Mouse (Mus musculus) midbrain, postnatal 0 days (tissue): ENCODE data around the gene Gprasp1. TPM values are rescaled to one million over a fixed set of nuclear protein-coding genes. Genes with fewer than 3 reads are reported as not detected.
A peak's percentile ranks its signal among the peaks of the same experiment; 100 is the strongest.
"Not testable (repeated sequence)": the region's sequence is repeated elsewhere in the genome, so short reads cannot be mapped to it uniquely, and the experiment has no call there.

Experiments
- ATAC-seq: fragments of 200-750 bp; cut with Nextera tagmentation; 2 replicates; pipeline ENCODE4 v1.8.0; 2017; ENCODE audit warnings: moderate number of reproducible peaks, mild to moderate bottlenecking, moderate TSS enrichment, moderate library complexity; ENCODE audit not compliant: low FRiP score
- DNase-seq: peaks from one replicate; pipeline ENCODE4 v3.0.0-alpha.2; 2015; ENCODE audit warnings: low spot score
- H3K27ac ChIP-seq: fragments of 300-500 bp; sonication (generic); 2 replicates; pipeline ENCODE4 v1.5.1; 2014; ENCODE audit warnings: low read depth, mild to moderate bottlenecking, low read length, mixed read lengths
- H3K27me3 ChIP-seq: fragments of 300-500 bp; sonication (generic); 2 replicates; pipeline ENCODE4 v1.6.1; 2014; ENCODE audit warnings: low read length, control low read depth, mixed read lengths; ENCODE audit not compliant: insufficient read depth
- H3K36me3 ChIP-seq: fragments of 300-500 bp; sonication (generic); 2 replicates; pipeline ENCODE4 v1.6.1; 2014; ENCODE audit warnings: low read length, control low read depth, mixed read lengths; ENCODE audit not compliant: insufficient read depth
- H3K4me1 ChIP-seq: fragments of 300-500 bp; sonication (generic); 2 replicates; pipeline ENCODE4 v1.6.1; 2014; ENCODE audit warnings: mild to moderate bottlenecking, control low read depth, antibody characterized with exemption, low read length, mixed read lengths; ENCODE audit not compliant: insufficient read depth
- H3K4me2 ChIP-seq: fragments of 300-500 bp; sonication (generic); 2 replicates; pipeline ENCODE4 v1.6.1; 2014; ENCODE audit warnings: low read depth, mild to moderate bottlenecking, low read length, mixed read lengths; ENCODE audit not compliant: poor library complexity, severe bottlenecking
- H3K4me3 ChIP-seq: fragments of 300-500 bp; sonication (generic); 2 replicates; pipeline ENCODE4 v1.5.1; 2014; ENCODE audit warnings: low read depth, mild to moderate bottlenecking, low read length, moderate library complexity
- H3K9ac ChIP-seq: fragments of 300-500 bp; sonication (generic); replicated peaks from 2 replicates; pipeline ENCODE4 v1.6.1; 2014; ENCODE audit warnings: mild to moderate bottlenecking, low read length, moderate library complexity, mixed read lengths; ENCODE audit not compliant: poor library complexity, severe bottlenecking
- H3K9me3 ChIP-seq: fragments of 300-500 bp; sonication (generic); 2 replicates; pipeline ENCODE4 v1.6.1; 2016; ENCODE audit warnings: low read length, control low read depth
- CTCF ChIP-seq: IDR thresholded peaks from 2 replicates; pipeline ENCODE4 v1.5.1; 2016; ENCODE audit warnings: antibody characterized with exemption, mild to moderate bottlenecking
- WGBS: fragments of 180-500 bp; shearing (Covaris S2); extraction: QIAGEN DNeasy Blood & Tissue Kit; methylation state at CpG from one replicate; pipeline ENCODE4 v1.1.7; 2014; 5-methylcytosine and 5-hydroxymethylcytosine counted together
- microRNA counts: library from miRNA; unstranded; fragments of <30 nt; microRNA quantifications from one replicate; lab custom pipeline; 2015
- microRNA-seq: library from miRNA; unstranded; fragments of <30 nt; microRNA quantifications from one replicate; pipeline ENCODE4, GENCODE M21; 2016; ENCODE audit warnings: borderline number of aligned reads
- polyA plus RNA-seq: library from polyadenylated mRNA; unstranded; fragments of >200 nt; fragmentation: Nextera tagmentation; extraction: Ambion mirVana; gene quantifications from 2 replicates; pipeline ENCODE4 v1.2.1, GENCODE M21; 2015
- total RNA-seq: library from RNA; depleted of rRNA; stranded (reverse); fragments of >200 nt; gene quantifications from 2 replicates; pipeline ENCODE4 v1.2.3, GENCODE M21; 2014; rRNA removed

The Gprasp1 gene
- total and polyA plus RNA-seq, 2 experiments from 2014 or later, result 301 to 378 TPM

DNA sequence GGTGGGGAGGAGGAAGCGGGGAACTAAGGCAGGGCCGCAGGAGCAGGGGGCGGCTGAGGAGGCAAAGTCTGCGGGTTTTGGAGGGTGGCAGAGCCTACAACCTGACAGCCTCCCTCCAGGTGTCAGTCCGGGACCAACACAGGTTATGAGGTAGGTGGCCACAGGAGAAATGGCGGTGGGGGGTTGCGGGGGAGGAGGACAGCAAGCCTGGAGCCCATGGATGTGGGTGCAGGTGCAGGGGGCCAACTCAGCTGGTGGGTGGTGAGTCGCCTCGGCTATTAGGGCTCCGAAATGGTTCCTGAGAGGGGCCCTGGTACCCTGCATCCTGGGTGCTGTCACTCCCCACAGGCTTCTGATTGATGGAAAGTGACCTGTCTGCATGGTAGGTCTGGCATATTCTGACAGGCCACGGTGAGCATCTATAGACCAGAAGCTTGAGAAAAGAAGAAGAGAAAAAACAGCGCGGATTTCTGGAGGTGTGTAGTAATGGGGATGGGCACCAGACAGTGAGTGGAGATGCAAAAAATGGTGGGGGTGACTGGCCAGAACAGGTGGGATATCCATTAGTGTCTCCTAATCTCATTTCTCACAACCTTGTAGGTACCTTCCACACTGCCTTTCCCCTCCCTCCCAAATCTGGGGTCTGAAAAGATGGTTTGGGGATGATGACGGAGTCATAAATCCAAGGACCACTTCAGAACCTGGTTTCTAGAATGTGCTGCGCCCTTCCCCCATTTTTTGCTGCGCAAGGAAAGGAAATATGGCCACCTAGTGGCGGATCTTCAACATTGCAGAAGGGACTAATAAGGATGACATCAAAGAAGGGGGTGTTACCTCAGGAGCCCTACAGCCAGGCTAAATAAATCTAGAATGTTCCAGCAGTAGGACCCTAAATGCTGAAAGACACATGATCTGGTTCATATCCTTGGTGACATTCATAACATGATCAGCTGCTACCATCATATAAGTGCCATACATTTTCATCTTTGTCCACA, 97.2 kb downstream of the Gprasp1 start:
- H3K36me3 ChIP-seq, H3K4me1 ChIP-seq, H3K9me3 ChIP-seq, H3K27me3 ChIP-seq: not testable (repeated sequence)
- peak; percentile 15; the same call in 1 of the 2 replicates for ATAC-seq
- peak; percentile 74 for DNase-seq
- WGBS, result 12% methylated on average over 14 of the region's 17 CpGs
- Histone ChIP-seq H3K4me2 (peak overlapping the region; percentile 49), H3K9ac (peak overlapping the region; percentile 73), H3K27ac (peak overlapping the region; percentile 84), H3K4me3 (peak overlapping the region; percentile 48)
- peak; percentile 72 for TF ChIP-seq CTCF

MicroRNAs encoded within 50 kb of the gene (microRNA counts, 519-probe panel; counts per million panel counts)
- 528 counts per million, percentile 58 among the panel's probes with 10 or more counts for microRNA mmu-miR-1970 (lab: Ali Mortazavi, UCI)

Small RNAs within 50 kb of the gene (microRNA-seq; reads per million reads assigned to microRNA genes)
- not detected for gene Mir1970
- not detected for gene Mir7646

Other genes with a start within 250 kb of the Gprasp1 start
- gene AV320801, start 248.1 kb upstream of the Gprasp1 start, total RNA-seq, result not detected in 2 replicates
- gene AV320801, start 248.1 kb upstream of the Gprasp1 start, polyA plus RNA-seq, result not detected in 2 replicates
- not detected in 2 replicates for gene Nxf7, start 144.0 kb upstream of the Gprasp1 start, total RNA-seq
- not detected in 2 replicates for gene Nxf7, start 144.0 kb upstream of the Gprasp1 start, polyA plus RNA-seq
- not detected in 2 replicates for gene Prame, start 115.0 kb upstream of the Gprasp1 start, total RNA-seq
- not detected in 2 replicates for gene Prame, start 115.0 kb upstream of the Gprasp1 start, polyA plus RNA-seq
- gene Tcp11x2, start 48.9 kb upstream of the Gprasp1 start, total RNA-seq, result not detected in 2 replicates
- gene Tcp11x2, start 48.9 kb upstream of the Gprasp1 start, polyA plus RNA-seq, result 0.09 TPM in 1 of 2 replicates, not detected in the other
- not detected in 2 replicates for gene Tmsb15a, start 17.5 kb upstream of the Gprasp1 start, total RNA-seq
- not detected in 2 replicates for gene Tmsb15a, start 17.5 kb upstream of the Gprasp1 start, polyA plus RNA-seq
- 13.1 and 22.9 TPM in 2 replicates for gene Armcx5, start within 50 bp of the Gprasp1 start, total RNA-seq
- gene Armcx5, start within 50 bp of the Gprasp1 start, polyA plus RNA-seq, result 23.8 and 31.7 TPM in 2 replicates
- 69.9 and 80.2 TPM in 2 replicates for gene Bhlhb9, start 54.9 kb downstream of the Gprasp1 start, total RNA-seq
- 106 and 109 TPM in 2 replicates for gene Bhlhb9, start 54.9 kb downstream of the Gprasp1 start, polyA plus RNA-seq
- 198 and 252 TPM in 2 replicates for gene Gprasp2, start 96.3 kb downstream of the Gprasp1 start, total RNA-seq
- gene Gprasp2, start 96.3 kb downstream of the Gprasp1 start, polyA plus RNA-seq, result 285 and 291 TPM in 2 replicates